Mouse (Mus musculus): ENCODE measurements around the gene Esyt1. TPM values are rescaled to one million over a fixed set of nuclear protein-coding genes. Genes with fewer than 3 reads are reported as not detected.

Gene Esyt1
- polyA plus RNA-seq, 1 experiment, result 56.9 TPM

GRCm38 (mm10) chr10:128487861-128488712 lies 37.6 kb downstream of the Esyt1 start:
- DNase-seq (ENCODE audit: low spot score), result no peak

GRCm38 (mm10) chr10:128486370-128486769 lies 39.3 kb downstream of the Esyt1 start:
- DNase-seq (ENCODE audit: low spot score), result no peak

- DNase-seq (ENCODE audit: low spot score), result no peak
Measured at GRCm38 (mm10) chr10:128474366-128474765, 51.3 kb downstream of the Esyt1 start.

- no peak for DNase-seq (ENCODE audit: low spot score)
Measured at GRCm38 (mm10) chr10:128460270-128460630, 65.4 kb downstream of the Esyt1 start.

Other genes starting within 250 kb of the Esyt1 start
- 0.12 TPM in 1 of 2 replicates, not detected in the other for gene Il23a, start 227.1 kb downstream of the Esyt1 start, polyA plus RNA-seq (2012; rRNA removed)
- 27.9 and 31.7 TPM in 2 replicates for gene Pan2, start 222.5 kb downstream of the Esyt1 start, polyA plus RNA-seq (2012; rRNA removed)
- 118 and 124 TPM in 2 replicates for gene Cnpy2, start 203.4 kb downstream of the Esyt1 start, polyA plus RNA-seq (2012; rRNA removed)
- gene Cs, start 188.1 kb downstream of the Esyt1 start, polyA plus RNA-seq (2012; rRNA removed), result 138 and 150 TPM in 2 replicates
- gene Coq10a, start 156.9 kb downstream of the Esyt1 start, polyA plus RNA-seq (2012; rRNA removed), result 63.6 and 66.9 TPM in 2 replicates
- gene Ankrd52, start 148.8 kb downstream of the Esyt1 start, polyA plus RNA-seq (2012; rRNA removed), result 19.9 and 26.5 TPM in 2 replicates
- gene Slc39a5, start 124.6 kb downstream of the Esyt1 start, polyA plus RNA-seq (2012; rRNA removed), result not detected in 2 replicates
- 47.2 and 50.1 TPM in 2 replicates for gene Nabp2, start 114.4 kb downstream of the Esyt1 start, polyA plus RNA-seq (2012; rRNA removed)
- 25.4 and 25.5 TPM in 2 replicates for gene Rnf41, start 114.2 kb downstream of the Esyt1 start, polyA plus RNA-seq (2012; rRNA removed)
- gene Smarcc2, start 66.6 kb downstream of the Esyt1 start, polyA plus RNA-seq (2012; rRNA removed), result 91.5 and 97.0 TPM in 2 replicates
- 10,835 and 11,320 TPM in 2 replicates for gene Myl6, start 31.7 kb downstream of the Esyt1 start, polyA plus RNA-seq (2012; rRNA removed)
- gene Myl6b, start 27.2 kb downstream of the Esyt1 start, polyA plus RNA-seq (2012; rRNA removed), result 3.0 and 3.3 TPM in 2 replicates
- 12.5 TPM in 2 replicates for gene Zc3h10, start 21.9 kb upstream of the Esyt1 start, polyA plus RNA-seq (2012; rRNA removed)
- 2,645 and 3,313 TPM in 2 replicates for gene Rpl41, start 23.4 kb upstream of the Esyt1 start, polyA plus RNA-seq (2012; rRNA removed)
- 74.1 and 75.9 TPM in 2 replicates for gene Pa2g4, start 40.1 kb upstream of the Esyt1 start, polyA plus RNA-seq (2012; rRNA removed)
- 25.1 and 27.0 TPM in 2 replicates for gene Erbb3, start 63.8 kb upstream of the Esyt1 start, polyA plus RNA-seq (2012; rRNA removed)
- gene Rps26, start 100.9 kb upstream of the Esyt1 start, polyA plus RNA-seq (2012; rRNA removed), result 1,064 and 1,154 TPM in 2 replicates
- 1.4 and 2.3 TPM in 2 replicates for gene Ikzf4, start 120.1 kb upstream of the Esyt1 start, polyA plus RNA-seq (2012; rRNA removed)
- gene Suox, start 148.2 kb upstream of the Esyt1 start, polyA plus RNA-seq (2012; rRNA removed), result 19.2 and 21.0 TPM in 2 replicates
- gene Rab5b, start 170.4 kb upstream of the Esyt1 start, polyA plus RNA-seq (2012; rRNA removed), result 101 and 107 TPM in 2 replicates
- 0.72 and 0.95 TPM in 2 replicates for gene Pmel, start 178.3 kb upstream of the Esyt1 start, polyA plus RNA-seq (2012; rRNA removed)
- 23.6 and 32.4 TPM in 2 replicates for gene Cdk2, start 179.2 kb upstream of the Esyt1 start, polyA plus RNA-seq (2012; rRNA removed)
- 65.5 and 71.0 TPM in 2 replicates for gene Dgka, start 219.0 kb upstream of the Esyt1 start, polyA plus RNA-seq (2012; rRNA removed)
- gene Pym1, start 222.0 kb upstream of the Esyt1 start, polyA plus RNA-seq (2012; rRNA removed), result 32.9 and 36.9 TPM in 2 replicates

Data from urinary bladder, adult 2 months (tissue).